Mouse (Mus musculus) megakaryocyte, adult 5-6 weeks (primary cell): ENCODE data around the gene Swi5. TPM values are rescaled to one million over a fixed set of nuclear protein-coding genes. Genes with fewer than 3 reads are reported as not detected.
A peak's percentile ranks its signal among the peaks of the same experiment; 100 is the strongest.
"Not testable (repeated sequence)": the region's sequence is repeated elsewhere in the genome, so short reads cannot be mapped to it uniquely, and the experiment has no call there.

Experiments
- ATAC-seq: 2 replicates; pipeline ENCODE4 v1.8.0; 2016; ENCODE audit warnings: mild to moderate bottlenecking, inconsistent platforms; ENCODE audit not compliant: poor library complexity, severe bottlenecking
- total RNA-seq, 2 experiments: library from RNA; stranded (forward) in 1 of 2; stranded (reverse) in 1 of 2; fragments of 153-499, 151-499 nt in 1 of 2; fragments of 221-1000, 200-1000 nt in 1 of 2; gene quantifications; 2 replicates each; pipeline versions ENCODE4 v1.2.3 to v1.2.4; 2015 to 2017

Gene Swi5
- total RNA-seq, 2 experiments from 2014 or later: 114 to 230 TPM

GRCm38 (mm10) chr2:32311443-32312317 is 23.8 kb upstream of the Swi5 start:
- ATAC-seq: no peak

GRCm38 (mm10) chr2:32310096-32310845 is 22.4 kb upstream of the Swi5 start:
- ATAC-seq: no peak

- ATAC-seq: no peak
These were observed 21.1 kb upstream of the Swi5 start for GRCm38 (mm10) chr2:32308870-32309568.

- ATAC-seq: 0 out of 2 replicates have a peak, but pooled peaks have one; percentile 29
These were observed 20.3 kb upstream of the Swi5 start for GRCm38 (mm10) chr2:32307941-32308760.

- no peak for ATAC-seq
These were observed 19.4 kb upstream of the Swi5 start for GRCm38 (mm10) chr2:32307247-32307798.

GRCm38 (mm10) chr2:32306176-32306575 is 18.3 kb upstream of the Swi5 start:
- no peak for ATAC-seq

GRCm38 (mm10) chr2:32305668-32306067 is 17.8 kb upstream of the Swi5 start:
- ATAC-seq: no peak

GRCm38 (mm10) chr2:32304145-32304832 is 16.4 kb upstream of the Swi5 start:
- no peak for ATAC-seq

GRCm38 (mm10) chr2:32302952-32303351 is 15.1 kb upstream of the Swi5 start:
- no peak for ATAC-seq

GRCm38 (mm10) chr2:32299469-32299868 is 11.6 kb upstream of the Swi5 start:
- no peak for ATAC-seq

- not testable (repeated sequence) for ATAC-seq
These were observed 8.0 kb upstream of the Swi5 start for GRCm38 (mm10) chr2:32295842-32296241.

GRCm38 (mm10) chr2:32295285-32295684 is 7.4 kb upstream of the Swi5 start:
- no peak for ATAC-seq

GRCm38 (mm10) chr2:32294348-32294747 is 6.5 kb upstream of the Swi5 start:
- ATAC-seq: no peak

GRCm38 (mm10) chr2:32289578-32289977 is 1.7 kb upstream of the Swi5 start:
- no peak for ATAC-seq

- 0 out of 2 replicates have a peak, but pooled peaks have one; percentile 2 for ATAC-seq
These were observed 576 bp upstream of the Swi5 start for GRCm38 (mm10) chr2:32288371-32288931.

- no peak for ATAC-seq
These were observed 488 bp downstream of the Swi5 start, which contains the start of gene Golga2 for GRCm38 (mm10) chr2:32287334-32287840. Golga2 (plus strand) TSS chr2:32287384.

- no peak for ATAC-seq
These were observed 3.9 kb downstream of the Swi5 start for GRCm38 (mm10) chr2:32283986-32284385.

- peak; percentile 93 for ATAC-seq
These were observed 5.1 kb downstream of the Swi5 start for GRCm38 (mm10) chr2:32282727-32283126.

GRCm38 (mm10) chr2:32282289-32282688 is 5.6 kb downstream of the Swi5 start:
- no peak for ATAC-seq
